Mouse (Mus musculus) liver (tissue): ENCODE results near the gene Spock1.

Experiments used
- DNase-seq: peaks from one replicate; pipeline ENCODE4 v3.0.0-alpha.2; 2020; ENCODE audit warnings: mixed read lengths

Gene Spock1

GRCm38 (mm10) chr13:57858491-57858890 is 49.6 kb downstream of the Spock1 start:
- no peak for DNase-seq

DNA sequence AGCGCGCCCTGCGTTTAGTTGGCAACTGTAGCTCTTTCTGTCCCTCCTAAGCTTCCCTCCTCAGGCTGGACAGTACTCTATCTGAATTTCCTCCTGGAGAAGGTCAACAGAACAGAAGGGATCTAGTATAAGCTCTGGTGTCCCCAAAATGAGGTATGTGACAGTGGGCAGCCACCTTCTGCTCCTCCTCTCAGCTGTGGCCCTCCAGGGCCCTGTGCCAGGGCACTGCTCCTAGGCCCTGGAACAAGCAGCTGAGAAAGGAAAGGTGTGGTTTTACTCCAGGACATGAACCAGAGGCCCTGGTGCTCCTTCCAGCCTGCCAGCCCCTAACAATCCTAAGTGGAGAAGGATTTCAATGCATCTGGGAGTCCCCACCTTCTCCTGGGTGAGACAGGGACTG is 51.1 kb downstream of the Spock1 start:
- no peak for DNase-seq

- DNase-seq: no peak
Measured at GRCm38 (mm10) chr13:57856311-57856853, 51.8 kb downstream of the Spock1 start.

DNA sequence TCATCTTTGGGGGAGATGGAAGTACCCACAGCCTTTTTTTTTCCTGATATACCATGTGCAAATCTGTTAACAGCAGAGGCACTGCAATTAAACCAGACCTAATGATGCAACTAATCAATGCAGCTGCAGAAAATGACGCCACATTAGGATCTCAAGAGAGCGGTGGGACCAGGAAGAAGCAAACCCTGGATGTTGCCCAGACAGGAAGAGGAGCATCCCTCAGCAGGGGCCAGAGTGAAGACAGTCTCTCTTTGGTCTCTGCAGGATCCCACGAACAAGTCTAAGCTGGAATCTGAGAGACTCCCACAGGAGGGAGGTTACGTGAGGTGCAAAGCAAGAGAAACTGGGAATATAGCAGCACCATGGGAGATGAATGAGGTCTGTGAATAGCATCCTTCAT is 52.4 kb downstream of the Spock1 start:
- no peak for DNase-seq

GRCm38 (mm10) chr13:57854416-57854815 is 53.7 kb downstream of the Spock1 start:
- no peak for DNase-seq

GRCm38 (mm10) chr13:57853621-57854020 is 54.5 kb downstream of the Spock1 start:
- DNase-seq: no peak

- DNase-seq: no peak
Measured at GRCm38 (mm10) chr13:57853156-57853555, 55.0 kb downstream of the Spock1 start.

GRCm38 (mm10) chr13:57848931-57849330 is 59.2 kb downstream of the Spock1 start:
- DNase-seq: no peak

DNA sequence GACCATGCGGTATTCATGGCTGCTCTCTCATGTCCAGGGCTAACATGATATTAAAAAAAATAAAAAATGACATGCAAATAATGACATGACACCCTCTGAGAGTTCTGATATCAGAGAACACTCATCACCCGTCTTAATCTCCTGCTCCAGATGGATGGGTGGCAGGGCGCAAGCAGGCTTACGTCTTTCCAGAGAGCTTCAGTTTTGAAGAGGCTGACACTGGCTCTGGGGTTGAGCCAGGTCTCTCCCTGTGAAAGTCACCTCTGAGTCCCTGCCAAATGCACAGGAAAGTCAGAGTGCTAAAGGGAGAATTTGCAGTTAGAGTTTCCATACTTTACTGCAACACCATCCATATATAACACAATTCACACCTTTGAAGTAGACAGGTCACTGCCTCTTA is 61.0 kb downstream of the Spock1 start:
- no peak for DNase-seq

DNA sequence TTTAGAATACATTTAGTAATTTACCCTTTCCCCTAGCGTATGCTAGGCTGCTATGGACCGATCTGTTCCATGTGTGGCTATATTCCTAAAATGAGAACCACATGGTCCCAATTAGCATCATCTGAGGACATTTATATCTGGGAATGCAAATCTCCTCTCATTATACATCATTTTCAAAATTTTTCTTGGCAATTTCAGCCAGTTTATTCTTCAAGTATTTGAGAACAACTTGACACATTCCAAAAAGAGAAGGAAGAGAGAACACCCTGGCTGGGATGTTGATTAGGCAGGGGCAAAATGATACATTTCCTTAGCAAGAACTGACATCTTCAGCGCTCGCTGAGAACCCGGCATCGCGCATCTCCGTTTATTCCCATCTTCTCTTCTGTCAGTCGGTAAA is 61.7 kb downstream of the Spock1 start:
- DNase-seq: no peak

DNA sequence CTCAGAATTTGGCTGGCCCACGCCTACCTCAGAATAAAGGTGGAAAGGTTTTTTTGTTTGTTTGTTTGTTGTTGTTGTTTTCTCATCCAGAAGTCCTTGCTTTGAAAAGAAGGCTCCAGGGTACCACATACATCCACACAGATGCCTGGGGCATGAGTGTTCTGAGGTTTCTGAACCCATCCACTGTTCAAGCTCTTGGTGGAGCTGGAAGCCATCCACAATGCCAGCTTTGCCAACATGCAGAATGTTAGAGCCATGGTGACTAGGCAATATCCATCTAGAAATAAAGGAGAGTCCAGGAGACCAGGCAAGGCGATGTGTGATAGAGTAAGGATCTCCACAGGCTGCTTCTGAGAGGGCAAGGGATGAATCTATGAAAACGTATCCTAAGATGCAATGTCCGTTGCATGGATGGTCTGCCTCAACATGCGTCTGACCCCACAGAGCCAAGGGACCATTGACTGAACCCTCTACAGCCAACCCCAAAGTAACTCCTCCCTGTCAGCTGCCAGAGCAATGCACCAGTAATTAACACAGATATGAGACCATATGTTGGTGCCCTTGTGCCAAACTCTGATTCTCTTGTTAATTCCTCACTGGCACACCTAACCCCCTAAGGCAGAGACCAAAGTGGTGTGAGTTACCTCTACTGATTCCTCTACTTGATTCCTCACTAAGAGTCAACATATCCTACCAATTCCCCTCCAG is 66.8 kb downstream of the Spock1 start:
- DNase-seq: no peak

DNA sequence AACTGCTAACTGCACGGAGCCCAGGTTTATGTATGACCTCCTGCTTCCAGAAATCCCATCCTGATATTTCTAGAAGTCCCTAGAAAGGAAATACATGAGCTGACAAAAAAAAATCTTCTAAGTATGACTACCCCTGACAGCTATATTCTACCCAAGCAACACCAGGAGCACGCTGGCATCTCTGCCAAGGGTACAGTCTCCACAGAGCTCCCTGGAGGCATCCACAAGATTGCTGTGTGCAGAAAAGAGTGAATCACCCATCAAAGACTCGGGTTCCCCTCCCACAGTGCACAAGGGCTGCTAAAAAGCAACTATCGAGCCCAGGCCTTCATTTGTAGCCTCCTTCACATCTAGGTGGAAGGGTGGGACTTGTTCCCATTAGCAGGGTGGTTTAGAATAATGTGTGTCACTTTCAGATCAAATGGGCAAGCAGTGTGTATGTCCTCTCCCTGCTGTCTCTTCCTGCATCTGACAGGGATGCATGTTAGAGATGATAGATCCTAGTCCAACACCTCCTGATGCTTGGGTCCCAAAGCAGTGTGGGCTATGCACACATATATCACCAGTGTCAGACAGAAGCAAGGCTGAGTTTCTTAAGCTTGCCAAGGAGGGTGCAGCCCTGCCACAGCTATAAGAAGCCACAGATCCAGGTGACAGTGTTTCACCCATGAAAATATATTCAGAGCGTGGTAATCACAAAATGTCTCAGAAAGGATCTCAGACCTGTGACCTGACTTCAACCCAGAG is 70.3 kb downstream of the Spock1 start:
- no peak for DNase-seq

GRCm38 (mm10) chr13:57831374-57832163 is 76.6 kb downstream of the Spock1 start:
- DNase-seq: no peak

DNA sequence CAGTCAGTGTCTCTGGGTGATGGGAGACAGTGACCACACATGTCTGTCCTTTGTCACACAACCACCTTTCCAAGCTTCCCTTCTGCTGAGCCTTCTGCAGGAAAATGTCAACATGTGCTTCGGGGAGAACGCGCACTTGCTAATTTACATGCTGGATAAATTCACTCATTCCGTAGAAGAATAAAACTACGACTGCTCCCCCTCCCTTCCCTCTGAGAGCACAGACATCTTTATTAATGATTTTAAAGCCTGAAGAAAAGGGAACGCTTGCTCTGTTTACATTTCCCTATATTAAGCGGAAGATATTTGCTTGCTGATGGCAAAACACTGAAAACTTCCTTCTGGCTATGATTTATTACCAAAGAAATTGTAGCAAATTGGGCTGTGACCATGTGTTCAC is 77.2 kb downstream of the Spock1 start:
- DNase-seq: no peak

DNA sequence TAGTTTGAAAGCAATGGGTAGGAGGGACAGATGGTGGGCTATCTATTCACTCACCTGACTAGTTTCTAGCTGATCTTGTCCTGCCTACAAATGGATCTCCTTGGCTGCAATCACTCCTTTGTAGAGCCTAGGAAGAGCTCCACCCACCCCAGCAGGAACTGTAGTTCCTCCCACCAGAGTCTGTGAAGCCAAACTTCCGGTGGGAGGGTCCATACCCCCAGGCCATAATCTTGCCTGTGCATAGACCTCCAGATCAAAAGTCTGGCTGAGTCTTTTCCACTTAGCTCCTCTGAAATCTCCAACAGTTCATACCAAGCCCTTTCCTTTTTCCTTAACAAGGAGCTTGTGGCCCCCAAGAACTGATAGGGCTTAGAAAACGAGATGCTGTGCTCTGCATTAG is 78.0 kb downstream of the Spock1 start:
- DNase-seq: no peak

DNA sequence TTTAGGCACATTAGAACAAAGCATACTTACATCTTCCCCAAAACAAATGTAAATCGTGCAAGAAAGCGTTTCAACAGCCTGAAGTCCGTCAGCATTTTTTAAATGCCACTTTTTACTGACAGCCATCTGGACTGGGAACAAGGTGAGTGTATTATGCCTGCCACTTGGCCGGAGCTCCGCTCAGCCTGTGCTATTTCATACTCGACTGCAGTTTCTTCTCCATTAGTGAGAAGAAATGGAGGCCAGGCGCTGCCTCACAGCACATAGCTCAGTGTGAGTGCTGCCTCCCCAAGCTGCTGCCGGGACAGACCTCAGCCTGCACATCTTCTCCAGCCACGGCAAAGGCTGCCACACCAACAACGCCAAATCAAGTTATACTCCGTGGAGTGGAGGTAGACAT is 91.9 kb downstream of the Spock1 start:
- no peak for DNase-seq

GRCm38 (mm10) chr13:57812643-57813042 is 95.5 kb downstream of the Spock1 start:
- DNase-seq: no peak

- DNase-seq: no peak
Measured at GRCm38 (mm10) chr13:57811253-57811652, 96.9 kb downstream of the Spock1 start.

DNA sequence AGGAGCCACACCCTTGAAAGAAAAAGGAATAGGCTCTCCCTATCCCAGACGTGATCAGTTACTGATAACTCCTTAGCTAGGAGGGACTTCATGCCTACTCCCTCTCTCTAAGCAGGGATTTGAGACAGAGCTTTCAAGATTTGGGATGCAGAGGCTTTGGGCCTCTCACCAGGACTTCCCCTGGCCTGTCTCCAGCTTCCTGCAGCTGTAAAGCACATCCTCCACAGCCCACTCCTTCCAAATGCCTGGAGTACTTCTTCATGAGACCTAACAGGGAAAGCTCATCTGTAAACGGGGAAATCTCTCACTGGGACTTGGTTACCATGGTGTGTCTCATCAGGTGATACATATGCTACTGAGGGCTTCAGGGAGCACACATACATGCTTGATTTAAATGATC is 97.3 kb downstream of the Spock1 start:
- DNase-seq: no peak

- DNase-seq: no peak
Measured at GRCm38 (mm10) chr13:57810083-57810482, 98.0 kb downstream of the Spock1 start.

DNA sequence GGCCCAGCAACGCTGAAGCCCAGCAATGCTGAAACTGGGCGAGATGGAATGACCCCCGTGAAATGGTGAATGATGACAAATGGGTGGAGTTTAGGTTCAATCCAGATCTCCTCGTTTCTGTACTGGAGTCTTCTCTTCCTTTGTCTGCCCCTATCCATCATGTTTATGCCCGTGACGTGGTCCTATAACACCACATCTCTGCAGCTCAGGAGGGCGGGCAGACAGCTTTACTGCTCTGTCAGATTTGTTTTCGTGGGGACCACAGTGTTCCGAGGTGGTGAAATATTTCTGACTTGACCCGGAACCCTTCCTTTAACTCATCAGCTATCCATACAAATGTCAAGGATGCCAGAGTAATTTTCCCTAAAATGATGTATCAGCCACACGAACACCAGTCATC is 98.5 kb downstream of the Spock1 start:
- DNase-seq: no peak

DNA sequence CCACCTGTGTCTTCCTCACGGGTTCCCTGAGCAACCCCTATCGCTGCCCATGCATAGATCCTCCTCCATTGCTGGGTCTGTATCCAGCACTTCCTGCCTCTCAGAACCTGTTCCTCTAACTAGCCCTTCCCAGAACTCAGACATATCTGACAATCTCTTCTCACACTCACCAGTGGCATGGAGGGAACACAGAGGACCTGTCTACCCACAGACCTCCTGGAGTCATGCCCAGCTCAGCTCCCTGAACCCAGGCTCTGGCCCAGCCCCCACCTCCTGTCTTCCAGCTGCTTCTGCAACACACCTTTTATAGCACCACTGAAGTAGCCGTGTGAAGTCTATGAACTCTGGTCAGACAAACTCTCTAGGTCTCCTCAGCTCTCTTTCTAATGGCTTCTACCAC is 101.3 kb downstream of the Spock1 start:
- no peak for DNase-seq

- no peak for DNase-seq
Measured at GRCm38 (mm10) chr13:57806301-57806700, 101.8 kb downstream of the Spock1 start.

- no peak for DNase-seq
Measured at GRCm38 (mm10) chr13:57798633-57799032, 109.5 kb downstream of the Spock1 start.
